Mouse (Mus musculus) urinary bladder, postnatal 25 days (tissue): ENCODE data around the gene Spdye4c.

Experiments
- DNase-seq: peaks from one replicate; pipeline ENCODE4 v3.0.0; 2022; ENCODE audit warnings: low spot score

The Spdye4c gene

GRCm38 (mm10) chr2:128590909-128591308, at the start of gene Spdye4c:
Spdye4c (plus strand) TSS chr2:128591209.
- no peak for DNase-seq

- DNase-seq = no peak
Measured at GRCm38 (mm10) chr2:128543495-128543894, 47.5 kb upstream of the Spdye4c start.

DNA sequence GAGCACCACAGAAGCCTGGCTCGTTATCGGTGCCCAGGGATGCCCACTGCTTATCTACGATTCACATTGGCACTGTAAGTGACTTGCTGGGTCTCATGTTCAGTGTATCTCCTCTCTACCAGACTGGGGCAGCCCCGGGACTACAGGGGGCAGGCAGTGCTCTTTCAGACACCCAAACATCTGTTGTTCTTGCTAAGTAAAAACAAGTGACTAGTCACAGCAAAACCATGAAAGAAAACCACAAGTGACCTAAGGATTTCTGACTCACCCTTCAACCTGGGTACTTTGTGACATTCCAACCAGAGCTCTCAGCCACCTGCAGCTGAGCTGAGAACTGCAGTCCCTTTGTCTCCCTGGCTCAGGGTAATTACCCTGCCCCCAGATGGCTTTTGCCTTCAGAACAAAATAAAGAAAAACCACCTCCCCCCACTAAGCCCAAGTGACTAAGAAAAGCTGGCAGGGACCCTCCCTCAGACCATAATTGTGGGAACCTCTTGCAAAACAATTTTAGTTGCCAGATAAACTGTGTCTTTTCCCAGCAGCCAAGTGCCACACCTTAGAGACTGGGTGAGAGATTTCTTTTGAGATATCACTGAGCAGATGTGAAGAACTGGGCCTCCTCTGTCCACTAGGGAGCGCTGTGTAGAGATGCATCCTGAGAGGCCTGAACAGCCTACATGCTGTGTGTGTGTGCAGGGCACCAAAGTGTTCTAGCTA, 46.4 kb upstream of the Spdye4c start:
- peak; percentile 31 for DNase-seq

- DNase-seq = no peak
Measured at GRCm38 (mm10) chr2:128545447-128545846, 45.6 kb upstream of the Spdye4c start.

- no peak for DNase-seq
Measured at GRCm38 (mm10) chr2:128547079-128547478, 43.9 kb upstream of the Spdye4c start.

- DNase-seq = no peak
Measured at GRCm38 (mm10) chr2:128548262-128548661, 42.7 kb upstream of the Spdye4c start.

DNA sequence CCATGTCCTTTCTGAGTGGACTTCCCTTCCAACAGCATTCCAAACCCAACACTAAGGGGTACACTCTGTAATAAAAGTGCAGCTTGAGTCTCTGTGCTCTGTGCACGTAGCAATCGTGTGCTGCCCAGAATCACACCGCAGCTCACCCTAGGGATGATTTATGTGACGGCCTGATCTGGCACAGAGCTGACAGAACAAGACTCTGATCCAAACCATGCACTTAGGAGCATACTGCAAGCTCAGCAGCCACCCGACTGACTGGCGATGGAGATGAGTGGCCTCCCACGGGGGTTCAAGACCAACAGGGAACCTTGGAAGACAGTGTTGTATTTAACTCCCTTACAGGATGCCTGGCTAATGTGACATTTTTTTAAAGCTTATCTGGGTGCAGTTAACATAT, 41.4 kb upstream of the Spdye4c start:
- no peak for DNase-seq

DNA sequence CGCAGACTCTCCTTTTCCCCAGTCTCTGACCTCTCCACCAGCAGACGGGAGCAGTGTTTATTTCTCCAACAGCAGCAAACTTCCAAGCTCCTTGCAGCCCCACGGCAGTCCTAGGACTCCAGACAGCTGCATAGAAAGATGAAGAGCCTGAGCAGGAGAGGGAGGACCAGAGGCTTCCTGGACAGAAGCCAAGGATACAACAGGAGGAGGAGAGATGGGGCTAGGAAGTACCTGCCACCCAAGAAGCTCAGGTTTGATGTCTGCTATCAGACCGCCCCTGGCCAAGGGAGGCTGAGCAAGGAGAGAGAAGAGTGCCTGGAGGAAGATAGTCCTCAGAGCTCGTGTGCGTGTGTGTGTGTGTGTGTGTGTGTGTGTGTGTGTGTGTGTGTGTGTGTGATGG, 41.0 kb upstream of the Spdye4c start:
- no peak for DNase-seq

- DNase-seq = no peak
Measured at GRCm38 (mm10) chr2:128552080-128552791, 38.8 kb upstream of the Spdye4c start.

DNA sequence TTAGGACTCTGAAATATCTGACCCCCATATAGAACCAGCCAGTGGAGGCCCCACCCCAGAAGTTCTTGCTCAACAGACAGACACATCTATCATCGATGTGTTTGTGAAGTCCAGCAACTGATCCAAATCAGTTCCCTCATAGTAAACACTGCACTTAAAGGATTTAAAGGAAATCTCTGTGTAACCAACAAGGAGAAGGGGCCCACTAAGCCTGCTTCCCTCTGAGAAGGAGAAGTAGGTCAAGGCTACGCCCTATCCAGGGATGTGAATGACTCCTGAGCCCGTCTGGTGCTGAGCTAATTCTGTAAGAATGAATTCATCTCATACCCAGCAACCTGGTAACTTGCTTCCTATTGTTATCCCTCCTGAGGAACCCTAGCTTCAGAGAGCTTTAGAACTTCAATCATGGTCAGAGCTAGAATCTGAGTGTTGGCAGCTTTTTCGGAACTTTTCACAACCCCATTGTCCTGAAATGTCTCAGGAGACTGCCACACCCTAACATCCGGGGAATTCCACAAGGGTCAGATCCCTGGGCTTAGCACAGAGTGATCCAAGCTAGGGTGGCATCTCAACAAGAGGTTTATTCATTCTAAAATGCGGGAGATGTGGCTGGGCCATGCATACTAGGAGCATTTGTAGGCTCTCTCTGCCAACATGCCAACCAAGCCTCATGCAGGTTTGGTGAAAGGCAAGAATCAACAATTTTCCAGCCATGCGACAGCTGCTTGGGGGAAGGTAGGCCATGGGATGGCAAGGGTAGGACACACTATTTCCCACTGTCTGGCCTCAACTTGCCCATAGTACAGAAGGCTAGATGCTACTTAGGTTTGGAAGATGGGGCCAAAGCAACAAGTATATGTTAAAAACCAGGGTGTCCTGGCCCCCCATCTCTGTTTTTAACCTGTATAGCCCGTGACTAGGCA, 38.0 kb upstream of the Spdye4c start:
- no peak for DNase-seq

DNA sequence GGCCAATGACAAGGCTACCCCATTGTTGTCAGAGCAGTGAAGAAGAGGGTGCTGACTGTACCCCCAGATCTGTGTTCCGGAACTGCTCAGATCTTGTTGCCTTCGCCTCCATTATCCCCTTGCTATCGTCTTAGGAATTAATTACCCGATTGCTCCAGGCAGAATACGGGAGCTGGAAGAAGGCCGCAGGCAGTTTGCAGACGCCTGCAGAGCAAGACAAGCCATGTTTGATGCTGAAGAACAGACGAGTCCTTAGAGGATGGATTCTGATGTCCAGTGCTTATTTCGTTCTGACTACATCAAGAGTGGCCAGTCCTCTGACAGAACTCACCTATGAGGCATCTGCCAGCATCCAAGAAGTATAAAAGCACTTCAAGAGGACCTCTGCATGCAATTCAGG, 35.9 kb upstream of the Spdye4c start:
- DNase-seq = no peak

GRCm38 (mm10) chr2:128564195-128564594, 26.8 kb upstream of the Spdye4c start:
- DNase-seq = no peak

- DNase-seq = no peak
Measured at GRCm38 (mm10) chr2:128565904-128566303, 25.1 kb upstream of the Spdye4c start.

- no peak for DNase-seq
Measured at GRCm38 (mm10) chr2:128566304-128567147, 24.5 kb upstream of the Spdye4c start.

DNA sequence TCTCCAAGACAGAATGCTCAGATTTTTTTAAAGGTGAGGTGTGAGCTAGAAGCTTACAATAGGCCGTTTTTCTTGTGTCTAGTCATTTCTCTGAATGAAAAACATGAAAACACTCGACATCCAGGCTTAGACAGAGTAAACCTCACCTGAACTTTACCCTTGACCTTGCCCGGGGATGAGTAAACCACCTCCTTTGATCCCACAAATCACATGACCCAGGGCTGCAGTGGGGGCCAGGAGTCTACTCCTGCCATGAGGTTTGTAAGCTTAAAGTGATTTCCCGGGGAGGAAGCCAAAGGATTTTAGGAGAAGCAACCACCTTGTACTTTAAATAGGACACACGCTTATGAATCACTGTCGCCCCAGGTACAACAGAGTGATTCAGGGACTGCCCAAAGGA, 23.0 kb upstream of the Spdye4c start:
- no peak for DNase-seq

DNA sequence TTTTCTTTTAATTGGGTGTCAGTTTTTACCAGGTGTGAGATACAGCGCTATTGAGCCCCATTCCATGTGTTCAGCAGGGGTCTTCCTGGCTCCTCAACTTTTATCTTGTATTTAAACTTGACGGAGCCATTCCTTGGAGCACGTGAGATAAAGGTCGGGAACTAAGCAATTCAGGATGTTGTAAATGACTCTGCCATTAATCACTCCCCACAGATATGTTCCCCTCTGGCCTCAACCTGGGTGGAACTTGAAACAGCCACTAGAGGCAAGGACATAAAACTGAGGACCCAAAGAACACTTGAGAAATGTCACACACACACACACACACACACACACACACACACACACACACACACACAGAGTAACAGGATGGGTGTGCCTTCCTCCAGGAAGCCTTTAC, 22.5 kb upstream of the Spdye4c start:
- DNase-seq = no peak

- no peak for DNase-seq
Measured at GRCm38 (mm10) chr2:128571001-128571400, 20.0 kb upstream of the Spdye4c start.

DNA sequence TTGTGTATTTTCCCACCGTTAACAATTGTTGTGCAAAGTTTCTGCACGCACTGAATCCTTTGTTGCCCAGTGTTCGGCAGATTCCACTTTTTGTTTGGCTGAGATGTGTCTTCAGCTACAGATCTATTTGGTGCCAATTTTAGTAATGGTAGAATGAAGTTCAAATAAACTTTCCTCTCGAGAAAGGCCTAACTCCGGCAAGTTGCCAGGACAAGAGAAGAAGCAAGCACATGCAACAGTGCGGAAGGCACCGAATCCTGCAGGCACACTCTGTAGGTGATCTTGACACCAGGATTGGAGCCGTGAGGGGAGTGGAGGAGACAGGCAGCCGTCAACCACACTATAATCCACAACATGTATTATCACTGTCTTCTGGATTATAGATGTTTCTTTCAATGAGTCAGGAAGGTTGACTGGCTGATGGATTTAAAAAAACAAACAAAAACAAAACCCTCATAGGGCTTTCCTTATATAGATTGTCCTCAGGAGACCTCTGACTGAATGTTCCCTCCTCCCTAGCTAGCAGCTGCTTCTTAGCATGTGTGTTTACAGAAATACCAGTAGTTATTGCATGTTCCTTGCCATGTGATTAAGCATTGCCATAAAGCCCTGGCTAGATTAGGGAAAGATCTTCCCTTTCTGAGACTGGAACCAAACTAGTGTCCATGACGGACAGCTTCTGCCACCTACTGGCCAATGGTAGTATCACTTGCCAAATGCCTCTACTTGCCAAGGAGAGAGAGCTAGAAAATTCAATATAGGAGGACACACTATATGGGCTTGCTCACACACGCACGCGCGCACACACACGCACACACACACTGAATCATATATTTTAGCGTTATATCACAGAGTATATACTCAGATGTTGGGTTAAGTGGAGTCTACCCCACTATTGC, 18.0 kb upstream of the Spdye4c start:
- DNase-seq = peak; percentile 74

- no peak for DNase-seq
Measured at GRCm38 (mm10) chr2:128582881-128583280, 8.1 kb upstream of the Spdye4c start.

- no peak for DNase-seq
Measured at GRCm38 (mm10) chr2:128592301-128592700, 1.3 kb downstream of the Spdye4c start.

GRCm38 (mm10) chr2:128601534-128601933, 10.5 kb downstream of the Spdye4c start:
- DNase-seq = no peak
